Mouse (Mus musculus) stomach, postnatal 0 days (tissue): ENCODE measurements around the gene Nipsnap1.

Source experiments
- CTCF ChIP-seq: IDR thresholded peaks from 2 replicates; pipeline ENCODE4 v1.5.1; 2016; ENCODE audit warnings: antibody characterized with exemption, low read depth, mild to moderate bottlenecking, moderate library complexity
- EP300 ChIP-seq: optimal IDR thresholded peaks from 2 replicates; pipeline ENCODE3; 2016; ENCODE audit warnings: antibody characterized with exemption

DNA sequence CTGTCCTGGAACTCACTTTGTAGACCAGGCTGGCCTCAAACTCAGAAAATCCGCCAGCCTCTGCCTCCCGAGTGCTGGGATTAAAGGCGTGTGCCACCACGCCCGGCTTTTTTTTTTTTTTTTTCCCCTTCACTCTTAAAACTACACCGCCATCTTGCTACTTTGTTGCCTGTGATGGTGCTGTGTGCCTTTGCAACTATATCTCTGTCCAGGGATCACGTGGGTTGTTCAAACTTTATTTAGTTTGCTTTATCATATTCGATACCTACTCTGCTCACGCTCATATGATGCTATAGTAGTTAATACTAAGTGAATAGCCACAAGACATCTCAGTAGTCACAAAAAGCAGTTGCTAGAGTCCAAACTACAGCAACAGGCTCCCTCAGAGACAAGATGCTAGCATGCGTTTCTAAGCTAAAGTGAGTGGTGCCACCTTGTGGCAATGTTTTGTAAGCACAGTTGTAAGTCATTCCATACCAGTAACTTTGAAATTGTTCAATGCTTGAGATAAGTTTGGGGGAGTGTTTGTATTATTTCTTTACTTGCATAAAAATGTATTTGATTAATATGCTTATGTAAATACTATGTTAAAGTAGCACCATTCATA lies 8.0 kb upstream of the Nipsnap1 start:
- TF ChIP-seq EP300 = no peak
- peak; percentile 93 for TF ChIP-seq CTCF
